Comparison of ENCODE assay signal across 32 mouse cellular contexts in the genomic region with DNA sequence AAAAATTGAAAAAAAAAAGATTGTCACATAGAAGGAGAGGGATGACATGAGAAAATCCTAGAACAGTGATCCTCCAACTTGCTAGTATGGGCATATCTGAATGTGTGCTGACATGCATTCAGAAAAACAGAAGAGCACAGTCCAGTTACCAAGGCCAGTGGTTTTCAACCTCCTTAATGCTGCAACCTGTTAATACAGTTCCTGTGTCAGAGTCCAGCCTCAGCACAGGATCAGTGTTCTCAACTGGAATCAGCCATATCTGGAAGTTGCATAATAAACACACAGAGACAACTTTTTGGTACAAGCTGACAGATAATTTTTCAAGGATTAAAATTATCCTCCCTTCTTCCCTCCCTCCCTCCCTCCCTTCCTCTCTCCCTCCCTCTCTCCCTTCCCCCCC.
"Had no signal": no experiment of that assay in that cellular context is flagged by ENCODE, and none has a peak within 500 bp of the region (broad histone marks: within the 10 kb centered on the region; RNA-seq: fewer than 3 reads in every experiment).

No protein-coding gene starts in this region.

- H3K4me2 ChIP-seq: limb, embryonic 12.5 days; limb, embryonic 13.5 days; limb, embryonic 15.5 days; liver, embryonic 11.5 days; liver, embryonic 12.5 days; liver, embryonic 13.5 days; liver, embryonic 15.5 days; lung, embryonic 14.5 days; lung, embryonic 15.5 days; midbrain, embryonic 11.5 days; midbrain, embryonic 12.5 days; midbrain, embryonic 13.5 days; midbrain, embryonic 15.5 days; neural tube, embryonic 12.5 days had no signal

- H3K27ac ChIP-seq: limb, embryonic 10.5 days; limb, embryonic 12.5 days; limb, embryonic 13.5 days; limb, embryonic 15.5 days; liver, embryonic 12.5 days; liver, embryonic 13.5 days; liver, embryonic 14.5 days; liver, embryonic 15.5 days; lung, embryonic 15.5 days; macrophage; midbrain, embryonic 10.5 days; midbrain, embryonic 12.5 days; midbrain, embryonic 13.5 days; midbrain, embryonic 15.5 days; neural tube, embryonic 12.5 days had no signal

- H3K36me3 ChIP-seq: limb, embryonic 10.5 days; limb, embryonic 12.5 days; limb, embryonic 13.5 days; limb, embryonic 15.5 days; liver, embryonic 12.5 days; liver, embryonic 13.5 days; liver, embryonic 15.5 days; lung, embryonic 15.5 days; midbrain, embryonic 10.5 days; midbrain, embryonic 12.5 days; midbrain, embryonic 13.5 days; midbrain, embryonic 15.5 days; neural tube, embryonic 12.5 days had no signal

- H3K9me3 ChIP-seq: limb, embryonic 10.5 days; limb, embryonic 12.5 days; limb, embryonic 13.5 days; limb, embryonic 15.5 days; liver, embryonic 12.5 days; liver, embryonic 13.5 days; liver, embryonic 15.5 days; lung, embryonic 15.5 days; megakaryocyte, embryonic 14.5 days; midbrain, embryonic 10.5 days; midbrain, embryonic 12.5 days; midbrain, embryonic 13.5 days; midbrain, embryonic 15.5 days; neural tube, embryonic 12.5 days had no signal

- H3K4me1 ChIP-seq: limb, embryonic 10.5 days; limb, embryonic 12.5 days; limb, embryonic 13.5 days; limb, embryonic 15.5 days; liver, embryonic 12.5 days; liver, embryonic 13.5 days; liver, embryonic 15.5 days; lung, embryonic 15.5 days; megakaryocyte, embryonic 14.5 days; midbrain, embryonic 10.5 days; midbrain, embryonic 12.5 days; midbrain, embryonic 13.5 days; midbrain, embryonic 15.5 days; neural tube, embryonic 12.5 days had no signal

- ATAC-seq: liver, embryonic 12.5 days; liver, postnatal 0 days; lung, postnatal 0 days; midbrain, embryonic 13.5 days; midbrain, embryonic 15.5 days; midbrain, embryonic 16.5 days had no signal

- H3K9ac ChIP-seq: limb, embryonic 12.5 days; limb, embryonic 13.5 days; limb, embryonic 15.5 days; liver, embryonic 12.5 days; liver, embryonic 13.5 days; liver, embryonic 14.5 days; liver, embryonic 15.5 days; liver, postnatal 0 days; lung, embryonic 14.5 days; lung, embryonic 15.5 days; midbrain, embryonic 12.5 days; midbrain, embryonic 13.5 days; midbrain, embryonic 15.5 days; neural tube, embryonic 12.5 days had no signal

- H3K27me3 ChIP-seq: limb, embryonic 12.5 days; limb, embryonic 13.5 days; limb, embryonic 15.5 days; liver, embryonic 12.5 days; liver, embryonic 13.5 days; liver, embryonic 15.5 days; lung, embryonic 15.5 days; megakaryocyte, embryonic 14.5 days; midbrain, embryonic 12.5 days; midbrain, embryonic 13.5 days; midbrain, embryonic 15.5 days; neural tube, embryonic 12.5 days had no signal

- DNase-seq: left cerebral cortex, postnatal 4 days; liver; liver, embryonic 13.5 days; liver, postnatal 0 days; lung, adult 18-20 months; lung, adult 2 months; lung, embryonic 14.5 days; lung, postnatal 10 days; lung, postnatal 14 days; lung, postnatal 36 days; lung, postnatal 4 days; midbrain, embryonic 14.5 days had no signal

- H3K4me3 ChIP-seq: limb, embryonic 10.5 days; limb, embryonic 12.5 days; limb, embryonic 13.5 days; limb, embryonic 15.5 days; liver, embryonic 12.5 days; liver, embryonic 13.5 days; liver, embryonic 15.5 days; lung, embryonic 15.5 days; megakaryocyte, embryonic 14.5 days; midbrain, embryonic 10.5 days; midbrain, embryonic 12.5 days; midbrain, embryonic 13.5 days; midbrain, embryonic 15.5 days; myocyte; neural tube, embryonic 12.5 days had no signal
